Mouse (Mus musculus) bone marrow, adult 2 months (tissue): ENCODE results near the gene Sbno1.
A peak's percentile ranks its signal among the peaks of the same experiment; 100 is the strongest.

Source experiments
- CTCF ChIP-seq: fragments of 200-500 bp; IDR thresholded peaks from 2 replicates; pipeline ENCODE4 v1.5.1; 2011; ENCODE audit warnings: low read length, control low read depth; ENCODE audit not compliant: control insufficient read depth, insufficient read depth
- POLR2A ChIP-seq: fragments of 200-500 bp; IDR thresholded peaks from 2 replicates; pipeline ENCODE4 v1.6.1; 2011; ENCODE audit warnings: low read depth, mild to moderate bottlenecking, control low read depth, low read length, borderline replicate concordance; ENCODE audit not compliant: control insufficient read depth

- TF ChIP-seq CTCF, result 0 out of 2 replicates have a peak, but pooled peaks have one; percentile 1
- TF ChIP-seq POLR2A, result peak; percentile 99
Measured at GRCm38 (mm10) chr5:124327510-124328364, 98.1 kb downstream of the Sbno1 start, which contains the start of the genes Mphosph9 and 2810006K23Rik.
